Mouse (Mus musculus) C2C12 (cell line): ENCODE data around the gene Zfp800.

Experiments
- CEBPB ChIP-seq: IDR thresholded peaks from one replicate; pipeline ENCODE4 v1.6.1; 2011; ENCODE audit warnings: low read depth, mild to moderate bottlenecking, control low read depth, moderate library complexity
- CTCF ChIP-seq: IDR thresholded peaks from one replicate; pipeline ENCODE4 v1.5.1; 2011; ENCODE audit not compliant: control insufficient read depth, insufficient read depth, insufficient read length
- MAX ChIP-seq: IDR thresholded peaks from one replicate; pipeline ENCODE4 v1.6.1; 2011; ENCODE audit warnings: mild to moderate bottlenecking, control low read depth
- USF1 ChIP-seq: IDR thresholded peaks from one replicate; pipeline ENCODE4 v1.6.1; 2011; ENCODE audit warnings: low read depth, mild to moderate bottlenecking, control low read depth, moderate library complexity

- no peak for TF ChIP-seq CTCF
- TF ChIP-seq CEBPB = no peak
- TF ChIP-seq MAX = no peak
- no peak for TF ChIP-seq USF1
Measured at GRCm38 (mm10) chr6:28428290-28428689, 30.5 kb upstream of the Zfp800 start, which contains the start of gene Gcc1.
